Mouse (Mus musculus) midbrain, embryonic 11.5 days (tissue): Measurements from ENCODE around the gene Grik5. TPM values are rescaled to one million over a fixed set of nuclear protein-coding genes. Genes with fewer than 3 reads are reported as not detected.
A peak's percentile ranks its signal among the peaks of the same experiment; 100 is the strongest.
"Not testable (repeated sequence)": the region's sequence is repeated elsewhere in the genome, so short reads cannot be mapped to it uniquely, and the experiment has no call there.

Source experiments
- ATAC-seq: fragments of 200-750 bp; cut with Nextera tagmentation; 2 replicates; pipeline ENCODE4 v1.8.0; 2017; ENCODE audit warnings: moderate TSS enrichment, moderate library complexity; ENCODE audit not compliant: low FRiP score
- DNase-seq: peaks from one replicate; pipeline ENCODE4 v3.0.0; 2015; ENCODE audit warnings: low spot score; ENCODE audit errors: missing footprints
- H3K27ac ChIP-seq: fragments of 300-500 bp; sonication (generic); 2 replicates; pipeline ENCODE4 v1.5.1; 2014; ENCODE audit warnings: low read depth, low read length
- H3K27me3 ChIP-seq: fragments of 300-500 bp; sonication (generic); 2 replicates; pipeline ENCODE4 v1.6.1; 2014; ENCODE audit warnings: mild to moderate bottlenecking, low read length, moderate library complexity, mixed read lengths; ENCODE audit not compliant: control insufficient read depth, insufficient read depth
- H3K36me3 ChIP-seq: fragments of 300-500 bp; sonication (generic); 2 replicates; pipeline ENCODE4 v1.6.1; 2014; ENCODE audit warnings: mild to moderate bottlenecking, low read length, moderate library complexity, mixed read lengths; ENCODE audit not compliant: control insufficient read depth, insufficient read depth
- H3K4me1 ChIP-seq: fragments of 300-500 bp; sonication (generic); 2 replicates; pipeline ENCODE4 v1.6.1; 2014; ENCODE audit warnings: low read length; ENCODE audit not compliant: control insufficient read depth, insufficient read depth
- H3K4me2 ChIP-seq: fragments of 300-500 bp; sonication (generic); 2 replicates; pipeline ENCODE4 v1.6.1; 2014; ENCODE audit warnings: mild to moderate bottlenecking, moderate library complexity
- H3K4me3 ChIP-seq: fragments of 300-500 bp; sonication (generic); 2 replicates; pipeline ENCODE4 v1.5.1; 2014; ENCODE audit warnings: low read depth, low read length
- H3K9ac ChIP-seq: fragments of 300-500 bp; sonication (generic); 2 replicates; pipeline ENCODE4 v1.6.1; 2014; ENCODE audit warnings: low read length
- H3K9me3 ChIP-seq: fragments of 300-500 bp; sonication (generic); 2 replicates; pipeline ENCODE4 v1.6.1; 2016; ENCODE audit warnings: low read length; ENCODE audit not compliant: control insufficient read depth
- WGBS: fragments of 180-500 bp; shearing (Covaris S2); extraction: QIAGEN DNeasy Blood & Tissue Kit; methylation state at CpG from one replicate; pipeline ENCODE4 v1.1.7; 2014; 5-methylcytosine and 5-hydroxymethylcytosine counted together
- polyA plus RNA-seq: library from polyadenylated mRNA; unstranded; fragments of >200 nt; fragmentation: Nextera tagmentation; extraction: Ambion mirVana; gene quantifications from 2 replicates; pipeline ENCODE4 v1.2.1, GENCODE M21; 2014

The Grik5 gene
- polyA plus RNA-seq, 1 experiment from 2014 or later: 9.3 TPM

GRCm38 (mm10) chr7:25052587-25052986 lies 19.6 kb downstream of the Grik5 start:
- Histone ChIP-seq H3K9ac (no peak overlapping the region), H3K4me3 (no peak overlapping the region)
- WGBS: 90% methylated on average over 3 of the region's 3 CpGs

GRCm38 (mm10) chr7:25049295-25049930 lies 22.7 kb downstream of the Grik5 start:
- H3K4me2 ChIP-seq: no peak overlapping the region
- no peak overlapping the region for H3K27ac ChIP-seq
- peaks cover 12% of the 10 kb centered on the region for H3K36me3 ChIP-seq
- no peak overlapping the region for H3K9ac ChIP-seq
- DNase-seq: no peak
- H3K9me3 ChIP-seq: no peaks in the 10 kb centered on the region
- H3K4me3 ChIP-seq: no peak overlapping the region
- H3K27me3 ChIP-seq: no peaks in the 10 kb centered on the region
- 90% methylated on average over 16 of the region's 16 CpGs for WGBS
- H3K4me1 ChIP-seq: no peaks in the 10 kb centered on the region
- no peak for ATAC-seq

More at GRCm38 (mm10) chr7:25052587-25052986, 19.6 kb downstream of the Grik5 start:
- H3K36me3 ChIP-seq: peaks cover 30% of the 10 kb centered on the region
- ATAC-seq (no peak), DNase-seq (no peak)
- no peaks in the 10 kb centered on the region; the same call in 1 of the 2 replicates for H3K9me3 ChIP-seq
- no peaks in the 10 kb centered on the region for H3K4me1 ChIP-seq
- no peak overlapping the region for H3K27ac ChIP-seq
- no peaks in the 10 kb centered on the region for H3K27me3 ChIP-seq
- H3K4me2 ChIP-seq: no peak overlapping the region

- no peaks in the 10 kb centered on the region for H3K27me3 ChIP-seq
- 91% methylated on average over 8 of the region's 8 CpGs for WGBS
- no peak overlapping the region for H3K27ac ChIP-seq
- no peak for DNase-seq
- no peak overlapping the region for H3K9ac ChIP-seq
- peaks cover 13% of the 10 kb centered on the region for H3K36me3 ChIP-seq
- H3K4me2 ChIP-seq: no peak overlapping the region
- H3K9me3 ChIP-seq: no peaks in the 10 kb centered on the region
- no peak for ATAC-seq
- no peak overlapping the region for H3K4me3 ChIP-seq
- H3K4me1 ChIP-seq: no peaks in the 10 kb centered on the region
Observed at GRCm38 (mm10) chr7:25047363-25047762, 24.8 kb downstream of the Grik5 start.

- not testable (repeated sequence) for DNase-seq, H3K9ac ChIP-seq, ATAC-seq, H3K4me2 ChIP-seq, H3K4me1 ChIP-seq, H3K27me3 ChIP-seq, H3K27ac ChIP-seq, H3K4me3 ChIP-seq, H3K9me3 ChIP-seq
- 92% methylated on average over 7 of the region's 7 CpGs for WGBS
- H3K36me3 ChIP-seq: peaks cover 16% of the 10 kb centered on the region
Observed at GRCm38 (mm10) chr7:25044599-25044998, 27.5 kb downstream of the Grik5 start.

- H3K9ac ChIP-seq: no peak overlapping the region
- DNase-seq (no peak), ATAC-seq (no peak)
- no peak overlapping the region for H3K4me3 ChIP-seq
- H3K36me3 ChIP-seq: peaks cover 16% of the 10 kb centered on the region
- no peak overlapping the region for H3K27ac ChIP-seq
- 94% methylated on average over 12 of the region's 12 CpGs for WGBS
- no peaks in the 10 kb centered on the region for H3K9me3 ChIP-seq
- H3K4me2 ChIP-seq: no peak overlapping the region
- no peaks in the 10 kb centered on the region for H3K4me1 ChIP-seq
- H3K27me3 ChIP-seq: no peaks in the 10 kb centered on the region
Observed at GRCm38 (mm10) chr7:25041921-25042320, 30.2 kb downstream of the Grik5 start.

GRCm38 (mm10) chr7:25035916-25036315 lies 36.2 kb downstream of the Grik5 start:
- H3K4me3 ChIP-seq: no peak overlapping the region
- ATAC-seq (no peak), DNase-seq (peak; percentile 98)
- H3K9ac ChIP-seq: no peak overlapping the region
- peaks cover 3% of the 10 kb centered on the region; the same call in 1 of the 2 replicates for H3K36me3 ChIP-seq
- H3K4me1 ChIP-seq: no peaks in the 10 kb centered on the region
- no peak overlapping the region for H3K27ac ChIP-seq
- no peaks in the 10 kb centered on the region for H3K9me3 ChIP-seq
- no peaks in the 10 kb centered on the region for H3K27me3 ChIP-seq
- WGBS: 55% methylated on average over 7 of the region's 7 CpGs
- no peak overlapping the region for H3K4me2 ChIP-seq

GRCm38 (mm10) chr7:25034796-25035195 lies 37.4 kb downstream of the Grik5 start:
- 93% methylated on average over 4 of the region's 4 CpGs for WGBS
- Histone ChIP-seq H3K27me3 (no peaks in the 10 kb centered on the region), H3K4me3 (no peak overlapping the region), H3K9ac (no peak overlapping the region), H3K36me3 (peaks cover 3% of the 10 kb centered on the region; the same call in 1 of the 2 replicates), H3K4me1 (no peaks in the 10 kb centered on the region), H3K4me2 (no peak overlapping the region), H3K27ac (no peak overlapping the region), H3K9me3 (no peaks in the 10 kb centered on the region)
- ATAC-seq: no peak
- DNase-seq: no peak

GRCm38 (mm10) chr7:25031528-25031927 lies 40.6 kb downstream of the Grik5 start:
- WGBS: 45% methylated on average over 3 of the region's 3 CpGs
- no peak overlapping the region for H3K27ac ChIP-seq

GRCm38 (mm10) chr7:25030032-25030753 lies 42.0 kb downstream of the Grik5 start:
- WGBS: 52% methylated on average over 5 of the region's 5 CpGs
- Histone ChIP-seq H3K4me3 (no peak overlapping the region), H3K27ac (no peak overlapping the region), H3K9ac (no peak overlapping the region), H3K4me1 (no peaks in the 10 kb centered on the region), H3K27me3 (no peaks in the 10 kb centered on the region), H3K9me3 (no peaks in the 10 kb centered on the region), H3K4me2 (no peak overlapping the region), H3K36me3 (peaks cover 8% of the 10 kb centered on the region; the same call in 1 of the 2 replicates)
- peak; percentile 59; the same call in 1 of the 2 replicates for ATAC-seq
- DNase-seq: peak; percentile 98

More at GRCm38 (mm10) chr7:25031528-25031927, 40.6 kb downstream of the Grik5 start:
- DNase-seq (no peak), ATAC-seq (no peak)
- no peak overlapping the region for H3K9ac ChIP-seq
- no peak overlapping the region for H3K4me3 ChIP-seq
- no peaks in the 10 kb centered on the region for H3K4me1 ChIP-seq
- H3K4me2 ChIP-seq: no peak overlapping the region
- no peaks in the 10 kb centered on the region for H3K9me3 ChIP-seq
- H3K27me3 ChIP-seq: no peaks in the 10 kb centered on the region
- H3K36me3 ChIP-seq: peaks cover 8% of the 10 kb centered on the region; the same call in 1 of the 2 replicates
